Mouse (Mus musculus) CH12.LX (cell line): Measurements from ENCODE around the gene Cmklr1.

ENCODE experiments used
- CTCF ChIP-seq, 2 experiments: IDR thresholded peaks in 1 of 2; conservative IDR thresholded peaks in 1 of 2; 2 replicates each; pipeline ENCODE4 v1.5.1; 2011 to 2012; ENCODE audit warnings: low read depth in 2 of 2, low read length in 2 of 2, improper control_type of control experiment in 1 of 2, inconsistent platforms in 1 of 2, mild to moderate bottlenecking in 1 of 2, moderate library complexity in 1 of 2
- ELF1 ChIP-seq: IDR thresholded peaks from 2 replicates; pipeline ENCODE4 v1.6.1; 2014; ENCODE audit warnings: low read depth, mild to moderate bottlenecking, inconsistent platforms, low read length, improper control_type of control experiment
- ETS1 ChIP-seq: conservative IDR thresholded peaks from 2 replicates; pipeline ENCODE4 v1.6.1; 2012; ENCODE audit warnings: low read depth, mild to moderate bottlenecking, inconsistent platforms, low read length, improper control_type of control experiment, moderate library complexity
- HCFC1 ChIP-seq: IDR thresholded peaks from 2 replicates; pipeline ENCODE4 v1.6.1; 2012; ENCODE audit warnings: low read depth, mild to moderate bottlenecking, inconsistent platforms, low read length, improper control_type of control experiment
- JUND ChIP-seq: conservative IDR thresholded peaks from 2 replicates; pipeline ENCODE4 v1.6.1; 2011; ENCODE audit warnings: low read depth, low read length, improper control_type of control experiment
- MAFK ChIP-seq: IDR thresholded peaks from 2 replicates; pipeline ENCODE4 v1.6.1; 2011; ENCODE audit warnings: low read length, improper control_type of control experiment; ENCODE audit not compliant: insufficient replicate concordance
- MAX ChIP-seq: IDR thresholded peaks from 2 replicates; pipeline ENCODE4 v1.6.1; 2011; ENCODE audit warnings: low read length, improper control_type of control experiment
- MXI1 ChIP-seq: IDR thresholded peaks from 2 replicates; pipeline ENCODE4 v1.6.1; 2011; ENCODE audit warnings: mild to moderate bottlenecking, low read depth, low read length, improper control_type of control experiment
- MYC ChIP-seq: IDR thresholded peaks from 2 replicates; pipeline ENCODE4 v1.6.1; 2011; ENCODE audit warnings: low read depth, mild to moderate bottlenecking, improper control_type of control experiment, low read length
- RAD21 ChIP-seq: IDR thresholded peaks from 2 replicates; pipeline ENCODE4 v1.6.1; 2011; ENCODE audit warnings: low read depth, mild to moderate bottlenecking, low read length, improper control_type of control experiment, moderate library complexity
- ZKSCAN1 ChIP-seq: IDR thresholded peaks from 2 replicates; pipeline ENCODE4 v1.6.1; 2012; ENCODE audit warnings: low read depth, inconsistent platforms, low read length, improper control_type of control experiment, borderline replicate concordance
- ZNF384 ChIP-seq: IDR thresholded peaks from 2 replicates; pipeline ENCODE4 v1.6.1; 2012; ENCODE audit warnings: low read depth, low read length, improper control_type of control experiment, inconsistent platforms

DNA sequence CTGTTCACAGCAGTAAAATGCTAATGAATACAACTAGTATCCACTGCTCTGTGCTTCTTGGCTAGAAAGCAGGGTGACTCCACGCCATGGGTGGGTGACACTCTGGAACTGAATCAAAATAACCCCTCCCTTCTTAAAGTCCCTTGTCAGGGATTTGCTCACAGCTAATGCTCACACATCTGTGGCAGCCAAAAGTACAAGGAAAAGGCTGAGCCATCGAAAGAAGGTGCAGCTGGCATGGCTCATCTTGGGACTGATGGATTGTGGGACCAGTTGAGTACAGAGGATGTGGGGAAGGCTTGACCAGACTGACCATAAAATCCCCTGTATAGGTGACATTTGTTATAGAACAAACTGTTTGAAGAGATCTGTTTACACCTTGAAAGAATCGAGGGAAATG, 44.1 kb downstream of the Cmklr1 start:
- TF ChIP-seq ZNF384 (no peak), CTCF (conservative IDR thresholded peaks at IDR 0.05 in 1 of 2, IDR thresholded peaks at IDR 0.05 in 1 of 2; ENCODE audit: low read depth in 2 of 2, low read length in 2 of 2) (no peak), MAX (no peak), MAFK (no peak), ZKSCAN1 (no peak), HCFC1 (no peak), ELF1 (no peak), ETS1 (no peak), MXI1 (no peak), JUND (no peak), MYC (no peak), RAD21 (no peak)
